Mouse (Mus musculus): ENCODE results near the gene Gm37240. TPM values are rescaled to one million over a fixed set of nuclear protein-coding genes. Genes with fewer than 3 reads are reported as not detected.

Gm37240 gene
- polyA plus RNA-seq, 1 experiment from 2014 or later, result 0.93 TPM

DNA sequence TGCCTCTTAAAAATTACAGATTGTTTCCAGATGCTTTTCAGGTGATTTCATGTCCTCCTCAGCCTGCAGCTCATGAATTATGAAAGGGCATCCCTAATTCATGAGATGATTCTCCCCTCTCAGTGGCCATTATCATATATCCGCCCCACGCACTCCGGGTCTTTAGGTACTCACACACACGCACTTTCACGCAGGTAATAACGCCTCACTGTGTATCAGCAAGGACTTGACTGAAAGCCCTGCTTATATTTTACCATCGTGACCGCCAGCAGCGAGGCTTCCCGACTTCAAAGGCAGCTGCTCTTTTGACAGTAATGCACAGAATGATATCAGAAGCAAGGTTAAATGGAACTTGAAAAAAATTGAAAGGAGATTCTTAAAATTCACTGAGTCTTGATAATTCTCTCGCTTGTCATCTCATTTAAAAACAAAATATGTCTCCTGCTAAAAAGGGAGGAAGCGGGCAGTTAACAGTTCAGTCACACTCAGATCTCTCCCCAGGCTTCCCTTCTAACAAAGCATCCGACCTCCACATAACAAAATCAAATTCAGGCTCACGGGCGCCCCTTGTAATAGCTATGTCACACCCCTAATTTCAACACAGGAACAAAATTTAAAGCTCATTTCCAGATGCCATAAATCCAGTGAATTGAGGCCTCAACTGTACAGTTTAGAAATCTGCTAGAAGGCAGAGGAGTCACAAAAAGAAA is 66.3 kb downstream of the Gm37240 start:
- Histone ChIP-seq H3K27ac (ENCODE audit: low read depth, low read length) (no peak overlapping the region), H3K27me3 (replicated peaks; ENCODE audit: control insufficient read depth, insufficient read depth, low read length) (no peaks in the 10 kb centered on the region), H3K9me3 (ENCODE audit: control insufficient read depth, low read length) (no peaks in the 10 kb centered on the region), H3K4me2 (ENCODE audit: low read length) (no peak overlapping the region), H3K9ac (ENCODE audit: low read depth, low read length) (no peak overlapping the region), H3K4me1 (ENCODE audit: control insufficient read depth, insufficient read depth, low read depth, low read length) (no peaks in the 10 kb centered on the region), H3K4me3 (ENCODE audit: low read length) (no peak overlapping the region), H3K36me3 (ENCODE audit: control insufficient read depth, insufficient read depth, low read length) (no peaks in the 10 kb centered on the region)
- ATAC-seq, result no peak
- WGBS, result 57% methylated on average over 15 of the region's 15 CpGs

DNA sequence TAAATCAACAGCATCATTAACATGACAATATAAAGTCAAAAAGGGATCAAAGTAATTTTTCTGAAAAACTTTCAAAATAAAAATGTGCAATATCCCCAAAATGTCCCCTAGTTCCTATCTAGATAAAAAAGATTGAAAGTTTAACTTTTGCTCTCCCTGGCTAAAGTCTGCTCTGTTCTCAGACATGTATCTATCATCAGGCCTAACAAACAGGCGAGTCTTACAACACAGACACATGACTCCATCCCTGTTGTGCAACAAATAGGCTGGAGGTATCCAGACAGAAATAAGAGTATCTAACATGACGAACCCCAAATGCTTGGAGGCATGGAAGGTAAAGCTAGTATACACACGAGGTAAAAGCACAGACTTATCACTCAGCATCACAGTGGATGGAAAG is 68.0 kb downstream of the Gm37240 start:
- WGBS, result 89% methylated on average over 3 of the region's 3 CpGs
- ATAC-seq, result no peak
- H3K4me1 ChIP-seq (ENCODE audit: control insufficient read depth, insufficient read depth, low read depth, low read length), result no peaks in the 10 kb centered on the region

DNA sequence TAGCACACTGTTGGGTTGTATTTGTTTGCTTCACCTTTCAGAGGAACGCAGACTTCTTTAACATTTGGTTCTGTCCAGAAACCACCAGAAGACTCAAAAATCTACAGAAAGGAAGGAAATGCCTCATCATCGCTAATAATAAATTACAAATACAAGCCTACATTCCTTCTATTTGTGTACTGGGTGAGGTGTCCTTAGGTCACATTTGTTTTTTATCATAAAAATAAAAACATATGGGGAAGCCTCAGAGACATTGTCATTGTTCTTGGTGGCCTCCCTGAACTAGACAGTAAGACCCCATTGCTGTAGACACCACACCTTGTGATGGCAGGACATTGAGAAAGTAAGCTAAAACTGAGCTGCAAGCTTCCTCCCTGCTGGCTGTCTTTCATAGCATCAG is 70.1 kb downstream of the Gm37240 start, which contains the start of gene Fam160a1:
Gene Fam160a1 (minus strand): TSS at position 101 of the 400 bp plus-strand sequence.
- WGBS, result 91% methylated on average over 2 of the region's 2 CpGs
- Histone ChIP-seq H3K36me3 (ENCODE audit: control insufficient read depth, insufficient read depth, low read length) (no peaks in the 10 kb centered on the region), H3K9me3 (ENCODE audit: control insufficient read depth, low read length) (no peaks in the 10 kb centered on the region), H3K27ac (ENCODE audit: low read depth, low read length) (no peak within 1 kb of the TSS), H3K4me2 (ENCODE audit: low read length) (no peak within 1 kb of the TSS), H3K27me3 (replicated peaks; ENCODE audit: control insufficient read depth, insufficient read depth, low read length) (no peaks in the 10 kb centered on the region), H3K9ac (ENCODE audit: low read depth, low read length) (no peak within 1 kb of the TSS), H3K4me3 (ENCODE audit: low read length) (no peak within 1 kb of the TSS), H3K4me1 (ENCODE audit: control insufficient read depth, insufficient read depth, low read depth, low read length) (no peaks in the 10 kb centered on the region)
- ATAC-seq, result no peak

More for the DNA sequence above, 68.0 kb downstream of the Gm37240 start:
- no peak overlapping the region for H3K4me2 ChIP-seq (ENCODE audit: low read length)
- H3K36me3 ChIP-seq (ENCODE audit: control insufficient read depth, insufficient read depth, low read length), result no peaks in the 10 kb centered on the region
- H3K27me3 ChIP-seq (replicated peaks; ENCODE audit: control insufficient read depth, insufficient read depth, low read length), result no peaks in the 10 kb centered on the region
- H3K9ac ChIP-seq (ENCODE audit: low read depth, low read length), result no peak overlapping the region
- no peak overlapping the region for H3K4me3 ChIP-seq (ENCODE audit: low read length)
- H3K27ac ChIP-seq (ENCODE audit: low read depth, low read length), result no peak overlapping the region
- no peaks in the 10 kb centered on the region for H3K9me3 ChIP-seq (ENCODE audit: control insufficient read depth, low read length)

DNA sequence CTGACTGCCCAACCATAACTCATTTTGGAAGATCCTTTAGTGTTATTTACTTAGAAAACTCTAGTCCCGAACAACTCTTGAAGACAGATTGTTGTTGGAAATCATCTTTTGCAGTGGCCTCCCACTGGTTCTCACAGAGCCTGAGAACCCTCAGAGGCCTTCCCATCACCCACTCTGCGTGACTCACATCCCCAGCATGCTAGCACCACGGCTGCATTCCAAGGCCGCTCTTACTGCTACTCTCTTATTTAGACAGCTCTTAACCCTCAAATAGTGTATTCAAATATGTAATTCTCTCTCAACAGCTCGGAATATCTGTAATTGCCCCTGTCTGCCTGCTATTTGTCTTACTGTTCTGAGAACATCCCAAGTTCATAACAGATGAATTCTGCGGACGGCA is 73.1 kb downstream of the Gm37240 start:
- WGBS, result 67% methylated on average over 7 of the region's 7 CpGs
- H3K9me3 ChIP-seq (ENCODE audit: control insufficient read depth, low read length), result no peaks in the 10 kb centered on the region
- no peak overlapping the region for H3K4me2 ChIP-seq (ENCODE audit: low read length)
- H3K4me1 ChIP-seq (ENCODE audit: control insufficient read depth, insufficient read depth, low read depth, low read length), result no peaks in the 10 kb centered on the region
- no peaks in the 10 kb centered on the region for H3K36me3 ChIP-seq (ENCODE audit: control insufficient read depth, insufficient read depth, low read length)
- ATAC-seq, result no peak
- H3K27ac ChIP-seq (ENCODE audit: low read depth, low read length), result no peak overlapping the region
- no peak overlapping the region for H3K4me3 ChIP-seq (ENCODE audit: low read length)
- H3K27me3 ChIP-seq (replicated peaks; ENCODE audit: control insufficient read depth, insufficient read depth, low read length), result no peaks in the 10 kb centered on the region
- H3K9ac ChIP-seq (ENCODE audit: low read depth, low read length), result no peak overlapping the region

DNA sequence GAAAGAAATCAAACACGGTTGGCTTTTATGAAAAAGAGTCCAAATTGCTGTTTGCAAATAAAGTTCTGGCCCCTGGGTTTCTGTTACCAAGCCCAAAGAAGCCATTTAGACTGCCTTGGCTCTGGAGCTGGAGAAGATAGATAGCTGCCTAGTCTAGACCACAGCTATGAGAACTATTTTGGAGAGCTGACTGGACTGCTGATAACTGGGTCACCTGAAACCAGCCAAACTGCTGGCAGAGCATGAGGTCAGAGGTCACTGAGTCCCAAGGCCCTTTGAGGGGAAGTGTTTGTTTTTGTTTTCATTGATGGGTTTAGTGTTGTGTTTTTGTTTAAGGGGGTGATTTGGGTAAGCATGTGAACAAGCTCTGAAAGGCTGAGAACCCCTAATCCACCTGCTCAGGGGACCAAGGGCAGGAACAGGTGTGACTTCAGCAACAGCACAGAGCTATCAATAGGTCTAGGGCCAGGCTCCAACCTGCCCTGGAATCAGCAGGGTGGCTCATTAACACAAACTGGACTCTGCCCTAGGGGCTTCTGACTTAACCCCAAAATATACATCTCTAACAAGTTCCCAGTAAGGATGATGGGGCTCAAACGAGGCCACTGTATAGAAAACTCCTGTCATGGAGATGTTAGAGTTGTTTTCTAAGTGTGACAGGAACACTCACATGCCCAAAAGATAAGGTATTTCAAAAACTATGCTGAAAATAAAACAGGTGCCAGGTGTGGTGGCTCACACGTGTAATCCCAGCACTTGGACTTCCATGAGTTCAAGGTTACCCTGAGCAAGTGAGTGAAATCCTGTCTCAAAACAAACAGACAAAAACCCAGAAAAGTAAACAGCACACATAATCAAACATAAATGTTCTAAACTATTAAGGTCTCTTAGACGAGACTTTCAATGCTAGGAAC is 74.0 kb downstream of the Gm37240 start:
- 78% methylated on average over 4 of the region's 4 CpGs for WGBS
- no peak overlapping the region for H3K4me2 ChIP-seq (ENCODE audit: low read length)
- no peak overlapping the region for H3K27ac ChIP-seq (ENCODE audit: low read depth, low read length)
- H3K9ac ChIP-seq (ENCODE audit: low read depth, low read length), result no peak overlapping the region
- H3K36me3 ChIP-seq (ENCODE audit: control insufficient read depth, insufficient read depth, low read length), result no peaks in the 10 kb centered on the region
- H3K27me3 ChIP-seq (replicated peaks; ENCODE audit: control insufficient read depth, insufficient read depth, low read length), result no peaks in the 10 kb centered on the region
- no peaks in the 10 kb centered on the region for H3K4me1 ChIP-seq (ENCODE audit: control insufficient read depth, insufficient read depth, low read depth, low read length)
- no peaks in the 10 kb centered on the region for H3K9me3 ChIP-seq (ENCODE audit: control insufficient read depth, low read length)
- no peak for ATAC-seq
- no peak overlapping the region for H3K4me3 ChIP-seq (ENCODE audit: low read length)

DNA sequence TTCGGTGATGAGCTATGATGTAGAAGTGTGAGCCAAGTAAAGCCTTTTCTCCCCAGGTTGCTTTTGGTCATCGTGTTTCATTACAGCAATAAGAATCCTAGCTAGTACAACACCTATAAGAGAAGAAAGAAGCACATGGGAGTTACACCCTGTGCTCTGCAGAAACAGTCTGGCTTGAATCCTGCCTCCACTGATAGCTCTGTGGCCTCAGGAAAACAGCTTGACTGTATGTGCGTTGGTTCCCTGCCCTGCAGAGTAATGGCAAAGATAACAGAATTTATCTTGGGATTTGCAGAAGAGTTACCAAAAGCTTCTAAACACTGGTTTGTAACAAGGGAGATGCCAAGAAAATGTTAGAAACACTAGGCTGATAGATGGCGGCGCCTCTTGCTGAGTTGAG is 75.3 kb downstream of the Gm37240 start:
- no peaks in the 10 kb centered on the region for H3K9me3 ChIP-seq (ENCODE audit: control insufficient read depth, low read length)
- H3K27me3 ChIP-seq (replicated peaks; ENCODE audit: control insufficient read depth, insufficient read depth, low read length), result no peaks in the 10 kb centered on the region
- H3K4me3 ChIP-seq (ENCODE audit: low read length), result no peak overlapping the region
- no peak for ATAC-seq
- no peaks in the 10 kb centered on the region for H3K4me1 ChIP-seq (ENCODE audit: control insufficient read depth, insufficient read depth, low read depth, low read length)
- no peak overlapping the region for H3K9ac ChIP-seq (ENCODE audit: low read depth, low read length)
- 91% methylated on average over 5 of the region's 5 CpGs for whole genome bisulfite sequencing
- no peaks in the 10 kb centered on the region for H3K36me3 ChIP-seq (ENCODE audit: control insufficient read depth, insufficient read depth, low read length)
- H3K4me2 ChIP-seq (ENCODE audit: low read length), result no peak overlapping the region
- H3K27ac ChIP-seq (ENCODE audit: low read depth, low read length), result no peak overlapping the region

DNA sequence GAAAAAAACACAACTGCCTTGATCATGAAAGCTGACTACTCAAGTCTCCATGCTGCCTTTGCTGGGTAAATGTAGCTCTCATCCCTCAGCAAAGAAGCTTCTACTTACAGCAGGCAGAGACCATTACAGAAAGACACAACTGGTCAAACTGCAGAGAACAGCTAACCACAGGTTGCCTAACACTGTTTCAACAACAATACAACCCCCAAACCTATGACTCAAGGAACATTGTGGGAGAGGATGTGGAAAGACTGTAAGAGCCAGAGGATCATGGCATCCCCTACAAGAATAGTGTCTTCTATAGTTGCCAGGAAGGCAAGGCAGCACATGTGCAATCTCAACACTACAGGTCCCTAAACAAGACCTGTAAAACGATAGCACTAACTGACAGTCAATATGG is 94.2 kb downstream of the Gm37240 start:
- Histone ChIP-seq H3K36me3 (ENCODE audit: control insufficient read depth, insufficient read depth, low read length) (no peaks in the 10 kb centered on the region), H3K4me2 (ENCODE audit: low read length) (no peak overlapping the region), H3K27me3 (replicated peaks; ENCODE audit: control insufficient read depth, insufficient read depth, low read length) (no peaks in the 10 kb centered on the region), H3K9ac (ENCODE audit: low read depth, low read length) (no peak overlapping the region), H3K9me3 (ENCODE audit: control insufficient read depth, low read length) (no peaks in the 10 kb centered on the region), H3K4me3 (ENCODE audit: low read length) (no peak overlapping the region), H3K27ac (ENCODE audit: low read depth, low read length) (no peak overlapping the region), H3K4me1 (ENCODE audit: control insufficient read depth, insufficient read depth, low read depth, low read length) (no peaks in the 10 kb centered on the region)
- WGBS, result 38% methylated on average over 1 of the region's 1 CpGs
- ATAC-seq, result no peak

DNA sequence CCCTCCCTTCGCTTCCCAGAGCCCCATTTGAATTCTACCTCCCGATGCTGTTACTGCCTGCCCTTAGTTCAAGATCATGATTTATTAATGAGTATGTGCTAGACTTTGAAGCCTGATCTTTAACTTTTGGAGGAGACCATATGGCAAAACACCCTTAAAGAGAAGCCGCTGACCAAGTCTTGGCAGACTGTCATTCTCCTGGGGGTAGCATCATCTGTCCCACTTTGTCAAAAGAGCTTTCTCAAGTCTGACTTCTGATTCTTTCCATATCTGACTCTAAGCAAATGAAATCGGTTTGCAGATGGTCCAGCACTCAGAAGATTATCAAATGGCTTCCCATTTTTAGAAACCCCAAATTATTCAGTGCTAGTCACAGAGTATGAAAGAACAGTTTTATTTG is 97.6 kb downstream of the Gm37240 start:
- ATAC-seq, result no peak
- Histone ChIP-seq H3K27me3 (replicated peaks; ENCODE audit: control insufficient read depth, insufficient read depth, low read length) (no peaks in the 10 kb centered on the region), H3K36me3 (ENCODE audit: control insufficient read depth, insufficient read depth, low read length) (no peaks in the 10 kb centered on the region), H3K9ac (ENCODE audit: low read depth, low read length) (no peak overlapping the region), H3K4me3 (ENCODE audit: low read length) (no peak overlapping the region), H3K4me1 (ENCODE audit: control insufficient read depth, insufficient read depth, low read depth, low read length) (no peaks in the 10 kb centered on the region; the same call in 1 of the 2 replicates), H3K4me2 (ENCODE audit: low read length) (no peak overlapping the region), H3K27ac (ENCODE audit: low read depth, low read length) (no peak overlapping the region), H3K9me3 (ENCODE audit: control insufficient read depth, low read length) (no peaks in the 10 kb centered on the region)
- WGBS, result 64% methylated on average over 4 of the region's 4 CpGs

DNA sequence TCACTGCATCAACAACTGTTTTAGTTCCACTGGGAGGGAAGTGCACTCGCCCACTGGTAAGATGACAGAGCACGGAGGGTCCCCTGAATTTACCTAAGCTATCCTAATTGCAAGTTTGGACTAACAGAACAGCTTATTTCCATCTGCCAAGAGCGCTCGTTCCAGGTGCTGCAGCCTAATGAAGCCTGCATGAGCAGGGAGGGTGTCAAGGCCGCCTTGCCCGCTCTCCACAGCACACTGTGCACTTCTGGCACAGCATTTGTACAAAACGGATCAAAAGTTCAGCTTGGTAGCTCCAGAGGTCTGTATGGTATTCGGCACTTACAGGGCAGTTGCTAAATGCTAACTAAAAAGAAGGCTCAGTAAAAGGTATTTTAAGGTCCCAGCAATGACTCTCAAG is 100.8 kb downstream of the Gm37240 start:
- Histone ChIP-seq H3K36me3 (ENCODE audit: control insufficient read depth, insufficient read depth, low read length) (no peaks in the 10 kb centered on the region), H3K27me3 (replicated peaks; ENCODE audit: control insufficient read depth, insufficient read depth, low read length) (no peaks in the 10 kb centered on the region), H3K27ac (ENCODE audit: low read depth, low read length) (no peak overlapping the region), H3K9ac (ENCODE audit: low read depth, low read length) (no peak overlapping the region), H3K9me3 (ENCODE audit: control insufficient read depth, low read length) (no peaks in the 10 kb centered on the region), H3K4me1 (ENCODE audit: control insufficient read depth, insufficient read depth, low read depth, low read length) (no peaks in the 10 kb centered on the region; the same call in 1 of the 2 replicates), H3K4me3 (ENCODE audit: low read length) (no peak overlapping the region), H3K4me2 (ENCODE audit: low read length) (no peak overlapping the region)
- ATAC-seq, result no peak
- WGBS, result 67% methylated on average over 8 of the region's 8 CpGs

Data from hindbrain, embryonic 16.5 days (tissue).